Mouse (Mus musculus) testis, adult 10 weeks (tissue): ENCODE data around the gene Msh5. TPM values are rescaled to one million over a fixed set of nuclear protein-coding genes. Genes with fewer than 3 reads are reported as not detected.

Source experiments
- polyA plus RNA-seq: library from polyadenylated mRNA; stranded (reverse); fragments of 350-450 nt; fragmentation: Illumina TruSeq; extraction: RNeasy Lipid Tissue Mini Kit (QIAGEN cat#74804); gene quantifications from one replicate; pipeline ENCODE4 v1.2.3, GENCODE M21; 2014; ENCODE audit warnings: low read depth, low replicate concordance

Msh5 gene
- 8.7 TPM for polyA plus RNA-seq

DNA sequence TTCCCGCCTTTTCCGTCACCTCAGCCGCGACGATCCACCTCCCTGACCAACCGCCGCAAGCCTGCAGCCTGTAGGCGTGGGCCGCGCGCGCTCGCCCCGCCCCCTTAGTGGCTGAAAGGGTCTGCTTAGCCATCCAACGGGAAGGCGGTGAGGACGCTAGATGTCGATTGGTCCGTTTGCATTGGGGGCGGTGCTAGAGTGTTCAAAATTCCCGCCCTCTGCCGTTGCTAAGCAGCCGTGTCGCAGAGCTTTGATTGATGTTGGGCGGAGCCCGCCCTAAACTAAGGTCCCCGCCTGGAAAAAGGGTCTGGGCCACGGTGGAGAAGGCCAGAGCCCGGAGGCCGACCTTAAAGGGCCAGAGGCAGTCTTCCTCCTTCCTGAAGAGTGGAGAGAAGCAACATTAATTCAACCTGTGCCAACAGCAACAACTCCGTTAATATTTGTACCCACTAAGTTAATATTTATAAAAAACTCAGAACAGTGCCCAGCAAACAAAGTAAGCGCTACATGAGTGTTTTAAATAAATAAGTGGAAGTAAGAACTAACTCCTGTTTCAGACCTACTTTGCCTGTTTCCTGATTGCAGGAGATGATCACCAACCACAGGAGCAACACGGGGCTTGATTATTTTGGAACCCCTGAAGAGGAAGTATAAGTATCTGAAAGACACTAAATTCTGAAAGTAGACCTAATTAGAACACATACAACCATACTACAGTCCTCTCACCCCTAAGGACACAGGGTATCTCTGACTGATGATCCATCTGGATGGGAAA lies at the start of gene Msh5:
Msh5 (minus strand) TSS at position 65 of the 775 bp plus-strand sequence.

DNA sequence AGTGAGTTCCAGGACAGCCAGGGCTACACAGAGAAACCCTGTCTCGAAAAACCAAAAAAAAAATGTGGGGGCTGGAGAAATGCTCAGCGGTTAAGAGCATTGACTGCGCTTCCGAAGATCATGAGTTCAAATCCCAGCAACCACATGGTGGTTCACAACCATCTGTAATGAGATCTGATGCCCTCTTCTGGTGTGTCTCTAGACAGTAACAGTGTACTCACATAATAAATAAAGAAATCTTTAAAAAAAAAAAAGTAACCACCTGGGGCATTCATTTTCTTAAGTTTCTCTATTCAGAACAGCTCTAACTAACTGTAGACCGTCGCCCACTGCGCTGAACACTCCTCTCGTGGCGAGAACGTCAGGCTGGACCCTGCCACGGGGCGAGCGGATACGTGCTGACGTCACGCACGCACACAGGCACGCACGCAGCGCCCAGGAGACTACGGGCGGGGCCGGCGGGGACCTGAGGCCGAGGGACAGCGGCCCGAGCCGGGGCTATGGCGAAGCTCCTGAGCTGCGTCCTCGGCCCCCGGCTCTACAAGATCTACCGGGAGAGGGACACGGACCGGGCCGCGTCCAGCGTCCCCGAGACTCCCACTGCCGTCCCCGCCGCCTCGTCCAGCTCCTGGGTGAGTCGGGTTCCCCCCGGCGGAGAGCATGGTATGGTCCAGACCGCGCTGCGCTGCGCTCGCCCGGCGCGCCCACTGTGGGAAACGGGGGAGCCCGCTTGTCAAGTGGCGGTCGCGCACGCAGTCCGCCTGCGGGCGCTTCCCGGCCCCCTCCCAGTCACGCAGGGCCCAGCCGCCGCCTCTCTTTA lies 42.5 kb upstream of the Msh5 start, which contains the start of gene Abhd16a:
Abhd16a (plus strand) TSS at position 439 of the 820 bp plus-strand sequence.

DNA sequence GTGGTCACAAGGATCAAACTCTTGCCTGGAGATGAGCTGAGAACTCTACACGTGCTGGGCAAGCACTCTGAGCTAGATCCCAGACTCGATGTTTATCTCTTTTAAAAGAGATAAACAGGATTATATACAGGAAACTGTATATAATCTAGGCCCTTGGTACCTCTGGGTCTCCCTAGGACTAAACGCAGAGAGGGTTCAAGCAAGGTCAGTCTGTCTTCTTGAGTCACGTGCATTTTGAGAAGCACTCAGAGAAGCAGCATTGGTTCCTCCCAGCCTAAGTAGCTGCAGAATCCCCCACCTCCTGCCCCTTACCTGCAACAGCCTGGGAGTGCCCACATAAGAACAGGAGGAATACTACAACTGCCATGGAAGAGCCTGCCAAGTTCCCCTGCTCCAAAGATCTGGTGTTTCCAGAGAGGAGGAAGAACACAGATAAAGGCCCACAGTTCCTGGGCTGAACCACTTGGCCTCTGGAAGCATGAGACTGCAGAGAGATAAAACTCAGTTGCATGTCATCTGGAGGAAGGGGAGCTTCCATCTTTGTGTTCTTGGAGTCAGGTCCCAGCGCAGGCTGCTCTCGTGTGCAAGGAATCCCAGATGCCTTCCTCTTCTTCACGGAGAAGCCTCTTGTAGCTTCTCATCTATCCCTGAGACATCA lies 38.8 kb upstream of the Msh5 start, which contains the start of gene Ly6g6f:
Ly6g6f (minus strand) TSS at position 403 of the 658 bp plus-strand sequence.

DNA sequence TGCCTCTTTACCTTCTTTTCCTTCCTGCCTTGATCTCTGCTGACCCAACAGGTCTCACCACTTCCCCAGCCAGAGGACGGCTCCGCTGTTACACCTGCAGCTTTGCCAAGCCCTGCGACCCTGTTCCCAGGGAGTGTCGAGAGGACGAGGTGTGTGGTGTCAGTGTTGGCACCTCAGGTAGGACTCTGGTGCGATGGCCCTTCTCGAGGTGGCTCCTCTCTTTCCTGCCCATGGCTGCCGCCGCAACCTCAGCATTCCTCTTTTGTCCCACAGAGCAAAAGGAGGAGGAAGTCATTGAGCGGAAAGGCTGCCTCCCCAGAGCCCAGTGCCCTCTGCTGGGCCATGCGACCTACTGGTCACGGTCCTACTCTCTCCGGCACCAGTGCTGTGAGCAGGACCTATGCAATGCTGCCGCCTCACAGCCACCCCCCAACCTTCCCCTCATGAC lies 31.3 kb upstream of the Msh5 start, which contains the start of gene Ly6g6d:
Ly6g6d (minus strand) TSS at position 280 of the 448 bp plus-strand sequence.

DNA sequence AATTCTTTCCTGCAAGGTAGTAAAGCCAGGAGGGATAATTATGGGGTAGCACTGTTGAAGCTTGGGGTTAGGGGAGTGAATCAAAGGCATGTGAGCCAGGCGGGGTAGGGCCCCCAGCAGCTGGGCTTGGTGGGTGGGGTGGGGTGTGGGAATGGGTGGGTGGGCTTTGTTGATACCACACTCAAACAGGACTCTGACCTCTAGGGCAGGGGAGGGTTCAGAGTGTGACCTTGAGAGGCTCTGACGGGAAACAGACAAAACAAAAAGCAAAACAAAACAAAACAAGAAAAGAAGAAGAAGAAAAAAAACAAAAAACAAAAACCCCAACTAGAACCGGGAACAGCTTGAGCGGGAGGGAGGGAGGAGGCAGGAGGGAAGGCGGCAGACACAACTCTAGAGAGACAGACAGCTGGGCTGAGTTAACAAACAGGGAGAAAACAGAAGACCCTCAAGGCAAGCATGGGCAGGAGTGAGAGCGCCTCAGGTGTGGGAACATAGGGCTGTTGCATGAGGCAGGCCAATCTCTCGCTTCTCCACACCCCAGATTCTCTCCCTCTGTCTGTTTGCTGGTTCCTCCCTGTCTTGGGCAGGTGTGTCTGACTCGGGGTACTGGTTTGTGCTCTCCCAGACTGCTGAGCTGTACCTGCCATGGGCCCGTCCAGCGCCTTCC lies 30.1 kb upstream of the Msh5 start, which contains the start of gene Ly6g6e:
Ly6g6e (plus strand) TSS at position 396 of the 670 bp plus-strand sequence.

DNA sequence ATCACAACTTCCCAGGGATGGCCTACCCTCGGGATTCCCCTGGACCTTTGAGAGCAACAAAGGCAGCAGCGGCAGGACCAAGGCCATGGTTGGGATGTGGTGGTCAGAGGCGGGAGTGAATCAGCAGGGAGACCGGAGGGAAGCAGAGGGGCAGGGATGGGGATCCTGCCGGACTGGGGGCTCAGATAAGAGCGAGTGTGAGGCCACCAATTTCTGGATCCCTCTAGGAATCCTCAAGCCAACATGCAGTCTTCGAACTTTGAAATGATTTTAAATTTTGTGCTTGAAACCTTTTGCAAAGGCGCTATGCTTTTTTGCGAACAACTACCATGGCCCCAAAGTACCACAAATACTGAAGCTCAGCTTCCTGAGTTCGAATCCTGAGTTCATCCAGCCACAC lies 19.5 kb upstream of the Msh5 start, which contains the start of gene Mpig6b:
Mpig6b (minus strand) TSS at position 101 of the 400 bp plus-strand sequence.

DNA sequence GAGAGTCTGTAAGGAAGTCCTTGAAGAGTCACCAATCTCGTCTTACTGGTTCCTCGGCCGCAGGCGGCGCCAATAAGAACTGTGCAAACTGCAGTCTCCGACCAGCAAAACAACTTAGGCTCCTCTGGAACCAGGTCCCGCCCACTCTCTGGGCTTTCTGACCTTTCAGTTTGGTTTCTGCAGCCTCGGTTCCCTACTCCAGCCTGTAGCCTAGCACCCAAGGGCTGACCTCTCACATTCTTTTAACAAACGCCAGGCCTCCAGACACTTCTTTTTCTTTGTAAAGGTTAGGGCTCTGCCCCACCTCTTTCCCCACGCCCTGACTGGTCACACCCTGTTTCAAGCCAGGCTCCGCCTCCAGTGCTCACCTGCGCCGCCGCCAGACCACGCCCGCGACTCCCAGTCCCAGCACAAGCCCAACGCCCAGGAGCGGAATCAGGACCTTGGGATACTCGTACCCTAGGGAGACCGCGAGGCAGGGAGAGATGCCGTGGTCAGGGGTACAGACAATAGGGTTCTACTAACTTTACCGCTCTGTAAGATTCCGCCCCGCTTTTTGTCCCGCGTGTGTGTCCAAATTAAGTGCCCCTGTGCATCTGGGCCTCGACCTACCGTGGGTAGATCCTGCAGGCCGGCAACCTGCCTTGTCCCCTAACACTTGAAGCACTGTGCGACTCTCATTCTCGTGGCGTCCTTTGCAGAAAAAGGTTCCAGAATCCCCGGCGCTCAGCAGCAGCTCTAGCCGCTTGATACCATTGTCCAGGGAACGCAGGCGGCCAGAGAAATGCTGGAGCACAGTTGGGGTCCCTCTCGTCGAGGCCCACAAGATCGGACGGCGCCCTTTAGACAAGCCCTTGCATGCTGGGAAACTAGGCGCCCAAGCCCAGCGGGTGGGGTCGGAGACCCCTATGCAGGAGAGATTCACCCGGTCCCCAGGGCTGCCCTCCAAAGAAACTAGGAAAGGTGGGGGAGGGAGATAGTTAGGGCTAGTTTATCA lies 18.7 kb upstream of the Msh5 start, which contains the start of gene Ly6g6c:
Ly6g6c (plus strand) TSS at position 438 of the 997 bp plus-strand sequence.

DNA sequence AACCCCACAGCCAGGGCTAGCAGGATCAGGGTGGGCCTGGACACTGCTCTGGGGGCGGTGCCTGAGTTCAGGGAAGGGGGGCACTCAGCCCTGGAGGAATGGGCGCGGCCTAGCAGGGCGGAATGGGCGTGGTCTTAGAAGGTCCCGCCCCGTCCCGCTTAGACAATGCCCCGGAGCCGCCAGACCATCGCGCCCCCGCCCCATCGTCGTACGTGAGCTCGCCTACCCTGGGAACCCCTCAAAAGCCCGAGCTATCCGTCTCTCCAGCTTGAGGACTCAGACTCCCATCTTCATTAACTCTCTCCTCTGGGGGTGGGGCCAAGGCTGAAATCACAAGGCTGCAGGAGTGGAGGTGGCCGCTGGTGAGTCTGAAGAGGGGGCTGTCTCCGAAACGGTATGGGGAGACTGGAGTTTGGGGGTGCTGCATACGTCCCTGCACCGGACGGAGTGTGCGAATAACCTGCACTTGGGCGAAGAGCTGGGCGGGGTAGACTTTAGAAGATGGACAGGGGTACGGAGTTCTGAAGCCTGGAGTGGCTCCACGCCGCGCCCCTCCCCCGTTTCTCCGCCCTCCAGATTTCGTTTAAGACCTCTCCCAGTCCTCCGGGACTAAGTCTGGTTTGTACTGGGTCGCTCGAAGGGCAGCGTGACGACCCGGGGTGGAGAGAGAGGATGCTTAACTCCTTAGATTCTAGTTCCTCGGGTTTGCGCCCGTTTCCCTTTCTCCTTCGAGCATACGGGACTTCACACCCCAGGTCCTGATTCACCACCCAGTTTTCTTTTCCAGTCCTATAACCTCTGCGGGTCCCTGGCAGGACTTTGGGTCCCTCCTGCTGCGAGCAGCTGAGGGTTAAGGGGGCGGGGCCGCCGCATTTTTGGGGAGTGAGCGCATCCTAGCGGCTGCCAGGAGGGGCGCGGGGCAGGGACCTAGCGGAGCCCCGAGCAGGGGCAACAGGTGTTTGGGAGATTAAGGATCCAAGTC lies 12.7 kb upstream of the Msh5 start, which contains the start of gene Ddah2:
Ddah2 (plus strand) TSS at position 125 of the 982 bp plus-strand sequence.

DNA sequence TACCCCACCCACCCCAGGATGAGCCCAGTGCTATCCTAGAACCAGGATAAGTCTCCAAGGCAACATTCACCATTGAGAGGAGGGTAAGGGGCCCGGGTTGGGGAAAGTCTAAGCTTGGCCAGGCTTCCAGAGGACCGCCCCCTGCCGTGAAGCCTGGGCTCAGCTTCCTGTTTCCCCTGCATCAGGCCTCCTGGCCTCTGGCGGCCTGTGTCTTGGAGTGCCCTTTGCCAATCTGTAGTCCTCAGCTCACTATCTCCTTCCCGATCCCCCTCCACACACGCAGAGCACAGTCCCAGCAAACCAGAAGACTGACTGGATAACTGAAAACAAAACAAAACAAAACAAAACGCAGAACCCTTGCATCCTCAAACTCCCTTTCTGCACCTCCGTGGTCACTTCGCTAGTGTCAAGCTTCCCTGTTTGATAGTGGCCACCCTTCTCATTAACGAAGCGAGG lies 3.0 kb upstream of the Msh5 start, which contains the start of gene Clic1:
Clic1 (plus strand) TSS at position 406 of the 456 bp plus-strand sequence.

DNA sequence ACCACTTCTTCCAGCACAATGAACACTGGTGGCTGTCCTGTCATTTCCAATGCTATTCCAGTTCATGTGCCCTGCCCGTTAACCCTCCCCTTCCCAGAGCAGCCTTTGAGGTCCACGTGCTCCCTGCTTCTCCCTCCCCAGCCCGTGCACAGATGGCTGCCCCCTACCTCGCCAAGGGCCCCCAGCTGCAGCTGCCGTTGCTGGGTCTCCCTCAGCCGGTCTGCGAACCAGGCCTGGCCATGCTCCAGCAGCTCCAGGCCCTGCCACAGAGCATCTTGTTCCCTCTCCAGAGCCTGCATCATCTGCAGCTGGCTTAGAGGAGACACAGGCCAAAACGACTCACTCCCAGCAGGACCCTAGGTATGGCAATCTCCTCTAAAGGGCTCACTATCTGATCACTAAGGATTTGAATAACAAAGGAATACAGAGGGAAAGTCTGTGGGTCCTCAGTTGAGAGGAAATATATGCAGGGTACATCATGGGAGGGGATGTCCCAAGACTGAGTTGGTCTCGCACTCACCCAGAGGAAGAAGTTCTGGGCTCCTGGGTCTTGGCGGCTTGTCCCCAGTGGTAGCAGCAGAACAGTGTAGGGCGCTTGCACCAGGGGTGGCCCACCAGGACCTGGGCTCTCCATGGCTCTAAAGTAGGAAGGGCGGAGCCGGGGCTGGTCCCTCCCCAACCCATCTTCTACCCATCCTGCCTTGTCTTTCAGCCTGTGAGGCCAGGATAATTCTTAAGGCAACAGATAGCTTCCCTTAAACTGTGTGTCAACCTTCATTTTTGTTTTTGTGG lies 19.1 kb downstream of the Msh5 start, which contains the start of gene Sapcd1:
Sapcd1 (minus strand) TSS at position 740 of the 792 bp plus-strand sequence.

DNA sequence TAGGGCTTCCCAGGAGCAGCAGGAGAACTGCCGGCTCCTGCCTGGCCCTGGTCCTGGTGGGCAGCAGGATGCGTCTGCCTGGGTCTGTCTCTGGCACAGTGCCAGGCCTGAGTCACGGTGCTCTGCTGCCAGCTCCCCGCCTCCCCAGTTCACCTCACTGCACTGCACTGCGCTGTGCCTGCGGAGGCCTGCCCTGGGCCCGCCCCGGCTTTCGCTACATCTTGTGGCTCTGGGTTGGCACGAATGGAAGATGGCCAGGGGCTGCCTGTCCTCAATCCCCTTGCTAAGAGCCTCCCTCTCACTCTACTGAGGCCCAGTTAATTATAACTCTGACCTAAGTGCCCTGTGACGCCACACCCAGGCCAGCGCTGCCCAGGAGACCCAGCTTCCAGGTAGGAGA lies 30.2 kb downstream of the Msh5 start, which contains the start of gene Vwa7:
Vwa7 (plus strand) TSS at position 204 of the 400 bp plus-strand sequence.

DNA sequence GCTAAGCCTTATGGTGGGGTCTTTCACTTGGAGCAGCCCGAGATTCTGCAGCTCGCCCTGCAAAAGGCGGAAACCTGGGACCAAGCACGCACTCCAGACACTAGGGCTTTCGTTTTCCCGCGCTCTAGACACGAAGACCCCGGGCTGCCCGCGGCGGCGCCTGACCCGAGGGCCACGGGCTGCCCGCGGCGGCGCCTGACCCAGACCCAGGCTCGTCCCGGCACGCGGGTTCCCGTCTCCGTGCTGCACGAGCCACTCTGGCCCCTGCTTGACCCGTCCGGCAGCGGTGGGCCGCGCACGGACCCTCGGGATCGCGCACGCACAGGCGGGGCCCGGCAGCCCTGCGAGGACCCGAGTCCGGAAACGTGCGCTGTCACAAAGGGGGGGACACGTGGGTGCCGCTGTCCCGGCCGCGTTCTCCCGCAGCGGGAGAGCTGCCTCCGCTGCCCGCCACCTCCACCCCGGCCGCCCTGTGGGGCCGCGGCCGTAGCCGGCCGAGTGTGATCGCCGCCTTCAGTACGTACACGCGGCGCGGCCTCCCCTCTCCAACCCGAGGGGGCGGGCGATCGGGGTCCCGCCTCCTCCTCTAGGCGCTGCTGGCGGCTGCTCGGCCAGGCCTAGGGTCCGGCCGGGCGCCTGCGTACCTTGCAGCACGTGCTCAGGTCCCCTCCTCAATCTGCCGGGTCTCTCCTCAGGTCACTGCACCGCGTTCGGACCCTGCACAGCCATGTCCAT lies 45.7 kb downstream of the Msh5 start, which contains the start of gene Vars:
Vars (plus strand) TSS at position 271 of the 735 bp plus-strand sequence.

DNA sequence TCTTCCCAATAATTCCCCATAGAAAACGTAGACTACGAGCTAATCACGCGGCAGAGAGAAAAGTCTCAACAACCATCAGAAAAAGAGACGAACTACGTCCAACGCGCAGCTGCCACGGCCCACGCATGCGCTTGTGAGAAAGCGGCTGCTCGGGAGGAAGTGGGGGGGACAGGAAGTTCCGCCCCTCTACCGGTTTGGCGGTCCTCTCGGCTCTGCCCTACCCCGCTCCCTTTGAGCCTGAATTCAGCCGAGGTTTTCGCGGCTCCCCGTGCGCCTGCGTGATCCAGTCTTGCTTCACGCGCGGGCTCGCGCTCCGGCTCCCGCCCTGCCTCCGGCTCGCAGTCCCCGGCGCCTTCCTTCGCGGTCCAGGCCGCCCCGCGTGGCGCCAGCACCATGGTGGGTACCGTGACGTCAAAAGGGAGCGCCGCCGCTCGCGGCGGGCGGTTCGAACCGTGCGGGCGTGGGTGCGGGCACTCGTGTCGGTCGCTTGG lies 64.8 kb downstream of the Msh5 start, which contains the start of gene Lsm2:
Lsm2 (plus strand) TSS at position 173 of the 491 bp plus-strand sequence.

